Mouse (Mus musculus) hindbrain, embryonic 14.5 days (tissue): Measurements from ENCODE around the gene 1810062G17Rik. TPM values are rescaled to one million over a fixed set of nuclear protein-coding genes. Genes with fewer than 3 reads are reported as not detected.

Experiments used
- ATAC-seq: fragments of 200-750 bp; cut with Nextera tagmentation; 2 replicates; pipeline ENCODE4 v1.8.0; 2017; ENCODE audit warnings: moderate number of reproducible peaks, mild to moderate bottlenecking, moderate TSS enrichment, moderate library complexity; ENCODE audit not compliant: low FRiP score
- DNase-seq: peaks from one replicate; pipeline ENCODE4 v3.0.0-alpha.2; 2015; ENCODE audit warnings: low spot score
- H3K27ac ChIP-seq: fragments of 300-500 bp; sonication (generic); 2 replicates; pipeline ENCODE4 v1.5.1; 2014; ENCODE audit warnings: mild to moderate bottlenecking, moderate library complexity
- H3K27me3 ChIP-seq: fragments of 300-500 bp; sonication (generic); 2 replicates; pipeline ENCODE4 v1.6.1; 2014; ENCODE audit warnings: mild to moderate bottlenecking, low read length, mixed read lengths; ENCODE audit not compliant: control insufficient read depth, insufficient read depth
- H3K36me3 ChIP-seq: fragments of 300-500 bp; sonication (generic); replicated peaks from 2 replicates; pipeline ENCODE4 v1.6.1; 2014; ENCODE audit not compliant: control insufficient read depth, insufficient read depth
- H3K4me1 ChIP-seq: fragments of 300-500 bp; sonication (generic); replicated peaks from 2 replicates; pipeline ENCODE4 v1.6.1; 2014; ENCODE audit warnings: antibody characterized with exemption, low read length, mixed read lengths; ENCODE audit not compliant: control insufficient read depth, insufficient read depth
- H3K4me2 ChIP-seq: fragments of 300-500 bp; sonication (generic); replicated peaks from 2 replicates; pipeline ENCODE4 v1.6.1; 2014; ENCODE audit warnings: mild to moderate bottlenecking, moderate library complexity
- H3K4me3 ChIP-seq: fragments of 300-500 bp; sonication (generic); replicated peaks from 2 replicates; pipeline ENCODE4 v1.5.1; 2014; ENCODE audit warnings: mild to moderate bottlenecking, low read length
- H3K9ac ChIP-seq: fragments of 300-500 bp; sonication (generic); 2 replicates; pipeline ENCODE4 v1.6.1; 2014
- H3K9me3 ChIP-seq: fragments of 300-500 bp; sonication (generic); 2 replicates; pipeline ENCODE4 v1.6.1; 2016; ENCODE audit warnings: low read length; ENCODE audit not compliant: control insufficient read depth
- WGBS: fragments of 180-500 bp; shearing (Covaris S2); extraction: QIAGEN DNeasy Blood & Tissue Kit; methylation state at CpG from one replicate; pipeline ENCODE4 v1.1.7; 2014; 5-methylcytosine and 5-hydroxymethylcytosine counted together
- polyA plus RNA-seq: library from polyadenylated mRNA; unstranded; fragments of >200 nt; fragmentation: Nextera tagmentation; extraction: Ambion mirVana; gene quantifications from 2 replicates; pipeline ENCODE4 v1.2.1, GENCODE M21; 2014

Gene 1810062G17Rik
- polyA plus RNA-seq, 1 experiment from 2014 or later: 0.21 TPM

DNA sequence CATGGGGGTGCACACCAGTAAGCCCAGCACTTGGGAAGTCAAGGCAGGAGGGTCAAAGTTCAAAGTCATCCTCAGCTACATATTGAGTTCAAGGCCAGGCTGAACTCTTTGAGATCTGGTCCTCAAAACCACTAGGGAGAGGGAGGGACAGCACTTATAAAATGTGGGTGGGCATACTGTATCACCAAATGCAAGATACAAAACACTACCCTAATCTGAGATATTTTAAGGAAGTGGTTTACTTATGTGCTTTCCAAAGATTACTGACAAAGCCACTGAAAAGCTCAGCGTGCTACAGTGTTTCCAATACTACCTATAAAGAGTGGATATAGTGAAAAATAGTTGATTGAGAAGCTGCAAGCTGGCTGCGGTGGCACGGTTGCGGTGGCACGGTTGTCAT lies 2.5 kb upstream of the 1810062G17Rik start:
- Histone ChIP-seq H3K4me2 (no peak overlapping the region), H3K27me3 (peaks cover 5% of the 10 kb centered on the region; the same call in 1 of the 2 replicates), H3K4me3 (no peak overlapping the region), H3K9me3 (no peaks in the 10 kb centered on the region), H3K4me1 (peaks cover 7% of the 10 kb centered on the region; the same call in 1 of the 2 replicates), H3K27ac (no peak overlapping the region), H3K9ac (no peak overlapping the region), H3K36me3 (no peaks in the 10 kb centered on the region)
- DNase-seq: no peak
- no peak for ATAC-seq
- WGBS: 99% methylated on average over 5 of the region's 5 CpGs

- no peaks in the 10 kb centered on the region for H3K9me3 ChIP-seq
- H3K9ac ChIP-seq: no peak overlapping the region
- DNase-seq (no peak), ATAC-seq (no peak)
- H3K4me1 ChIP-seq: peaks cover 7% of the 10 kb centered on the region; the same call in 1 of the 2 replicates
- peak overlapping the region; percentile 92 for H3K4me2 ChIP-seq
- peaks cover 5% of the 10 kb centered on the region; the same call in 1 of the 2 replicates for H3K27me3 ChIP-seq
- H3K36me3 ChIP-seq: no peaks in the 10 kb centered on the region
- peak overlapping the region; percentile 60; the same call in 1 of the 2 replicates for H3K4me3 ChIP-seq
- H3K27ac ChIP-seq: no peak overlapping the region
- 80% methylated on average over 5 of the region's 5 CpGs for WGBS
Measured at GRCm38 (mm10) chr3:36474421-36474820, 1.3 kb upstream of the 1810062G17Rik start.

DNA sequence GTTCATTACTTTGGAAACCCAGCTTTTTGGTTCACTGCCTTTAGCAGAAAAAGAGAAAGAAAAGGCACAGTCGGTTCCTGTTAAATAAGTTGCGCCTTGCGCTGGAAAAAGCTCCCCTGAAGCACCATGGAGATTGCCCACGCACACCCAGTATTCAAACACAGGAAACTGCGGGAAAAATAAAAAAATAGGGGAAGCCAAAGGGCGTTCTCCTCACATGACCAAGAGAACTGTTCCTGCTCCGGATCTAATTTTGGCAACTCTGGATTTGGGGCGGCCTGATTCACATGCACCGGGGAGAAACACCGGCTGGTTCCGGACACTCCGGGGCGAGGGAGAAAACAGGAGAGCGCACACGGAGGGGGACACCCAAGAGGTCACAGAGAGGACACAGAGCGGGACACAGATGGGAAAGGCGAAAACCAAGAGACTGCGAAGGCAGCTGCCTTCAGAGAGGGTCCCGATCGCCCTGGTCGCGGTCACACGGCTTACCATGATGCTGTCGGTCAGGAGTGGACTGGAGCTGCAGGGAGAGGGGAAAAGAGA lies 726 bp upstream of the 1810062G17Rik start:
- H3K4me1 ChIP-seq: peaks cover 7% of the 10 kb centered on the region; the same call in 1 of the 2 replicates
- peak overlapping the region; percentile 92 for H3K4me2 ChIP-seq
- H3K9ac ChIP-seq: peak overlapping the region; percentile 58
- no peaks in the 10 kb centered on the region for H3K36me3 ChIP-seq
- H3K27ac ChIP-seq: no peak overlapping the region
- WGBS: 3% methylated on average over 24 of the region's 24 CpGs
- peaks cover 5% of the 10 kb centered on the region; the same call in 1 of the 2 replicates for H3K27me3 ChIP-seq
- ATAC-seq: peak; percentile 29; the same call in 1 of the 2 replicates
- no peak for DNase-seq
- H3K9me3 ChIP-seq: no peaks in the 10 kb centered on the region
- H3K4me3 ChIP-seq: peak overlapping the region; percentile 60

DNA sequence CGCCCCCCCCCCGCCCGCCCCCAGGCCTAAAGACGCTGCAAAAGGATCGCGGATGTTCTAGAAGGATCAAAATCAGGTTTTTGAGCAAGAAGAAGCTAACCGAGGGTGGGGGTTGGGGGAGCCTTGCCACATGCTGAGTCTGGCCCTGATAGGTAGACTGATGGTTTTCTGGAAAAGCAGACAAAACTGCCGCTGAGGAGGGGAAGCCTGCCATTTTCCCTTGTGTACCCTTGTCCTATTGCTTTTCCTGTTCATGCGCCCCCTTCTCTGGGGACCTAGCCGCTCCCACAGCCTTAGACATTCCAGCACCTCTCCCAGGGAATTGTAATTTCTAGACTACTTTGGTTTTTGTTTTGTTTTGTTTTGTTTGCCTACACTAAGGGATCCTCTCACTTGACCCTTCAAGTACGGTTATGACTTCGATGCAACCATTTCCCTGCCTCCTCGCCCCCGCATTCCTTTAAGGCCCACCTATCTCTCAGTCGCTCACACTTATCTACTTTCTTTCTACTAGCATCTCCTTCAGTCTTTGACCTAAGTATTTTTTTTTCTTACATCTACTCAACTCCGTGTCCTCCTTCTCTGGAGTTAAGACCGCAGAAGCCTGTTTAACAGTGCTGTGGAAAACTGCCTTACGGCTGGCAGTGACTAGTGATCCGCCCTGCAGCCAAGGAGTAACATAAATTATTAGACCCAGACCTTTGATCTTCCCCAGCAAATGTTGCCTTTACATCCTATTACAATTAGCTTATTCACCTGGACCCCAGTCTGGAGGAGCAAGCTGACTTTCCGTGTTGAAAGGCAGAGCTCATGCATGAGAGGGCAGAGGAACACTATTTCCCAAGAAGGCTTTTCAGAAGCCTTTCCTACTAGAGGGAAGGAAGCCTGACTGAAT lies 771 bp downstream of the 1810062G17Rik start:
- DNase-seq (no peak), ATAC-seq (no peak)
- Histone ChIP-seq H3K27me3 (peaks cover 5% of the 10 kb centered on the region; the same call in 1 of the 2 replicates), H3K9me3 (no peaks in the 10 kb centered on the region), H3K27ac (no peak overlapping the region), H3K4me3 (peak overlapping the region; percentile 60), H3K36me3 (no peaks in the 10 kb centered on the region), H3K4me2 (peak overlapping the region; percentile 92), H3K9ac (peak overlapping the region; percentile 58), H3K4me1 (peaks cover 8% of the 10 kb centered on the region)
- WGBS: 36% methylated on average over 20 of the region's 20 CpGs

DNA sequence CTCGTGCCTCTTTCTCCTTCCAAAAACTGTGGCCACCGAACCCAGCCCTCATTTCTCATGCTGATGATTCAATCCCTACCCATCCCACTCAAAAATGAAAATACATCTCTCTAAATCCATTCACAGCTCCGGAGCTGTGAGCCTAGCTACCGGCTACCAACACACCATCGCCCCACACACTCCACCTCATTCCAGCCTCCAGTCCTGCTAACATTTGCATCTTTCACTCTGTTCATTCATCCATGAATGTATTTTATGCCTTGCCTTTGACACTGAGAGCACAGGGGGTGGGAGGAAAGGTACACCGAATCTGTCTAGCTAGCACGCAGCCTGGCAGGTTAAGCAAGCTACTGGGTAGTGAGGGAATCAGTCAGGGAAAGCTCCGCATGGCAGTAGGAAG lies 3.0 kb downstream of the 1810062G17Rik start:
- no peaks in the 10 kb centered on the region for H3K9me3 ChIP-seq
- H3K27me3 ChIP-seq: peaks cover 5% of the 10 kb centered on the region; the same call in 1 of the 2 replicates
- no peak overlapping the region for H3K4me3 ChIP-seq
- 67% methylated on average over 8 of the region's 8 CpGs for WGBS
- H3K9ac ChIP-seq: no peak overlapping the region
- no peaks in the 10 kb centered on the region for H3K36me3 ChIP-seq
- H3K4me2 ChIP-seq: no peak overlapping the region
- peaks cover 14% of the 10 kb centered on the region for H3K4me1 ChIP-seq
- H3K27ac ChIP-seq: no peak overlapping the region
- no peak for ATAC-seq
- no peak for DNase-seq

DNA sequence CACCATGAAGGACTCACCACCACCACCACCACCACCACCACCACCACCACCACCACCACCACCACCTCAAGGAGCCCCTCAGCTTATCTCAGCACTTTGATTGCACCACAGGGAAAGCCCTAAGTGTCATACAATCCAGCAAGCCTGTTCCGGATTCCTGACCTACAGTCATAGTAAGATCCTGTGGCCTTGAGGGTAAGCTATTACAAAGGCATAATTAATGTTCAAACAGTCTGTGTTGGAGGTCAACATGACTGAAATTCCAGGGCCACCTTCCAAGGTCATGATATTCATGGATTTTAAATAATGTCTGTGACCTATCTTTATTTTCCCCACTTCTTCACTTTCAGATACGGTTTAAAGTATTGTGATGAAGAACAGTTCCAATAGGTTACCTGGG lies 4.7 kb downstream of the 1810062G17Rik start:
- peaks cover 14% of the 10 kb centered on the region for H3K4me1 ChIP-seq
- no peaks in the 10 kb centered on the region for H3K9me3 ChIP-seq
- no peak overlapping the region for H3K9ac ChIP-seq
- no peak overlapping the region for H3K27ac ChIP-seq
- H3K4me2 ChIP-seq: no peak overlapping the region
- WGBS: 78% methylated on average over 2 of the region's 2 CpGs
- no peak overlapping the region for H3K4me3 ChIP-seq
- DNase-seq (no peak), ATAC-seq (no peak)
- H3K36me3 ChIP-seq: no peaks in the 10 kb centered on the region
- 0 out of 2 replicates have a peak, but pooled peaks cover 5% of the 10 kb centered on the region for H3K27me3 ChIP-seq

GRCm38 (mm10) chr3:36481776-36482193 lies 6.0 kb downstream of the 1810062G17Rik start:
- ATAC-seq (peak; percentile 63), DNase-seq (peak; percentile 37)
- Histone ChIP-seq H3K27ac (peak overlapping the region; percentile 70), H3K4me3 (no peak overlapping the region), H3K4me2 (peak overlapping the region; percentile 36), H3K9ac (peak overlapping the region; percentile 36; the same call in 1 of the 2 replicates), H3K36me3 (no peaks in the 10 kb centered on the region), H3K27me3 (0 out of 2 replicates have a peak, but pooled peaks cover under 1% of the 10 kb centered on the region), H3K4me1 (peaks cover 7% of the 10 kb centered on the region; the same call in 1 of the 2 replicates), H3K9me3 (no peaks in the 10 kb centered on the region)
- 4% methylated on average over 11 of the region's 11 CpGs for WGBS

DNA sequence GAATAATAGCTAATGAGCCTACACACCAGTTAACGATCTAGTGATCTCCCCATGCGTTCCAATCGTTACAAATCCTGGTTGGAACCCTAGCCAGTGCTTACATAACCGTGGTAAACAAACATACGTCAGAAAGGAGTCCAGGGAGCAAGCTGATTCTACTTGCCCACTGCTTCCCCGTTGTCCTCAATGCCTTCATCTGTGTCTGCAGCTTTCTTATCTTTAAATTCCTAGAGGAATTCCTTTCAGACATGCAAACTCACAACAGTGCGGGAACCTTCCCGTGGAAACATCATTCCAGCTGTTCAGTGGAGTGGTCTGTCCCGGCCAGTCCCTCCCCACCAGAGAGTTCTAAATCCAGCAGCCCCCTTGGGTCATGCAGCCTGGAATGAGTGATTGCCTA lies 7.2 kb downstream of the 1810062G17Rik start:
- no peaks in the 10 kb centered on the region for H3K36me3 ChIP-seq
- H3K4me3 ChIP-seq: no peak overlapping the region
- no peak overlapping the region for H3K4me2 ChIP-seq
- no peak overlapping the region for H3K9ac ChIP-seq
- H3K27ac ChIP-seq: no peak overlapping the region
- ATAC-seq (no peak), DNase-seq (no peak)
- no peaks in the 10 kb centered on the region for H3K27me3 ChIP-seq
- 53% methylated on average over 9 of the region's 9 CpGs for WGBS
- H3K9me3 ChIP-seq: no peaks in the 10 kb centered on the region
- H3K4me1 ChIP-seq: peaks cover 7% of the 10 kb centered on the region; the same call in 1 of the 2 replicates

DNA sequence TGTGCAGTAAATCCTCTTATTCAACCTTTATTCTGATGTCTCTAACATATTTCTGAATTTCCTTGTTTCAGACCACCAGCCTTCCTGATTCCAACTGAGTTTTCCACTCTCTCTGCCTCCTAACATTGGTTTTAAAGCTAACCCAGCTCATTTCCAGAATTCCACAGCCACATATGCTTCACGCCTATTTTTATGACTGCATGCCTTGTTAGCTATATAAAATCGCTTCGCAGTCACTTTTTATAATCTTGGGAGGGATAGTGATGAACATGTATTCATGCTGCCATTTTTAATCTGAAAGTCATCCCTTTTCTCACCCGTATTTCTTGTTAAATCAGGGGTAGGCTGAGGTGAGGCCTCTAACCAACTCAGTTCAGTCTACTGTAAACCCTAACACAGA lies 8.6 kb downstream of the 1810062G17Rik start:
- no peak overlapping the region for H3K9ac ChIP-seq

More for the DNA sequence above, 8.6 kb downstream of the 1810062G17Rik start:
- Histone ChIP-seq H3K27ac (no peak overlapping the region), H3K27me3 (no peaks in the 10 kb centered on the region), H3K4me3 (no peak overlapping the region), H3K9me3 (no peaks in the 10 kb centered on the region), H3K4me2 (no peak overlapping the region), H3K36me3 (no peaks in the 10 kb centered on the region), H3K4me1 (peaks cover 7% of the 10 kb centered on the region; the same call in 1 of the 2 replicates)
- DNase-seq: no peak
- WGBS: 95% methylated on average over 4 of the region's 4 CpGs
- no peak for ATAC-seq
